Mouse (Mus musculus) intestine, embryonic 16.5 days (tissue): ENCODE measurements around the gene Lcp2. TPM values are rescaled to one million over a fixed set of nuclear protein-coding genes. Genes with fewer than 3 reads are reported as not detected.

Source experiments
- ATAC-seq: fragments of 200-750 bp; cut with Nextera tagmentation; 2 replicates; pipeline ENCODE4 v1.8.0; 2017; ENCODE audit warnings: moderate TSS enrichment, moderate library complexity
- H3K27ac ChIP-seq: fragments of 300-500 bp; sonication (generic); 2 replicates; pipeline ENCODE4 v1.5.1; 2014; ENCODE audit warnings: mild to moderate bottlenecking, low read length
- H3K27me3 ChIP-seq: fragments of 300-500 bp; sonication (generic); replicated peaks from 2 replicates; pipeline ENCODE4 v1.6.1; 2014; ENCODE audit warnings: low read length, control low read depth, mixed read lengths; ENCODE audit not compliant: control insufficient read depth, insufficient read depth
- H3K36me3 ChIP-seq: fragments of 300-500 bp; sonication (generic); 2 replicates; pipeline ENCODE4 v1.6.1; 2014; ENCODE audit warnings: low read length, control low read depth; ENCODE audit not compliant: control insufficient read depth, insufficient read depth
- H3K4me1 ChIP-seq: fragments of 300-500 bp; sonication (generic); 2 replicates; pipeline ENCODE4 v1.6.1; 2014; ENCODE audit warnings: low read length, control low read depth, mixed read lengths; ENCODE audit not compliant: control insufficient read depth, insufficient read depth
- H3K4me2 ChIP-seq: fragments of 300-500 bp; sonication (generic); 2 replicates; pipeline ENCODE4 v1.6.1; 2014; ENCODE audit warnings: low read depth, low read length, control low read depth
- H3K4me3 ChIP-seq: fragments of 300-500 bp; sonication (generic); 2 replicates; pipeline ENCODE4 v1.5.1; 2014; ENCODE audit warnings: mild to moderate bottlenecking, low read length
- H3K9ac ChIP-seq: fragments of 300-500 bp; sonication (generic); 2 replicates; pipeline ENCODE4 v1.6.1; 2014; ENCODE audit warnings: low read depth, low read length
- H3K9me3 ChIP-seq: fragments of 300-500 bp; sonication (generic); 2 replicates; pipeline ENCODE4 v1.6.1; 2016; ENCODE audit warnings: low read length, control low read depth; ENCODE audit not compliant: control insufficient read depth
- WGBS: fragments of 180-500 bp; shearing (Covaris S2); extraction: QIAGEN DNeasy Blood & Tissue Kit; methylation state at CpG from one replicate; pipeline ENCODE4 v1.1.7; 2014; 5-methylcytosine and 5-hydroxymethylcytosine counted together
- polyA plus RNA-seq: library from polyadenylated mRNA; unstranded; fragments of >200 nt; fragmentation: Nextera tagmentation; extraction: Ambion mirVana; gene quantifications from 2 replicates; pipeline ENCODE4 v1.2.1, GENCODE M21; 2015

Gene Lcp2
- polyA plus RNA-seq, 1 experiment from 2014 or later, result 4.1 TPM

- 0 out of 2 replicates have a peak, but pooled peaks cover 5% of the 10 kb centered on the region for H3K4me1 ChIP-seq
- no peaks in the 10 kb centered on the region for H3K9me3 ChIP-seq
- H3K9ac ChIP-seq, result no peak overlapping the region
- 74% methylated on average over 7 of the region's 7 CpGs for WGBS
- no peaks in the 10 kb centered on the region for H3K36me3 ChIP-seq
- ATAC-seq, result peak; percentile 44
- H3K4me2 ChIP-seq, result no peak overlapping the region
- no peaks in the 10 kb centered on the region for H3K27me3 ChIP-seq
- H3K27ac ChIP-seq, result peak overlapping the region; percentile 74
- no peak overlapping the region for H3K4me3 ChIP-seq
Observed at GRCm38 (mm10) chr11:34010133-34010858, 36.4 kb upstream of the Lcp2 start.

GRCm38 (mm10) chr11:34010859-34011172 is 35.9 kb upstream of the Lcp2 start:
- Histone ChIP-seq H3K4me3 (no peak overlapping the region), H3K36me3 (no peaks in the 10 kb centered on the region), H3K9ac (no peak overlapping the region), H3K4me2 (no peak overlapping the region), H3K27me3 (no peaks in the 10 kb centered on the region), H3K27ac (peak overlapping the region; percentile 74), H3K4me1 (0 out of 2 replicates have a peak, but pooled peaks cover 5% of the 10 kb centered on the region), H3K9me3 (no peaks in the 10 kb centered on the region)
- peak; percentile 80 for ATAC-seq
- WGBS, result 38% methylated on average over 4 of the region's 4 CpGs

DNA sequence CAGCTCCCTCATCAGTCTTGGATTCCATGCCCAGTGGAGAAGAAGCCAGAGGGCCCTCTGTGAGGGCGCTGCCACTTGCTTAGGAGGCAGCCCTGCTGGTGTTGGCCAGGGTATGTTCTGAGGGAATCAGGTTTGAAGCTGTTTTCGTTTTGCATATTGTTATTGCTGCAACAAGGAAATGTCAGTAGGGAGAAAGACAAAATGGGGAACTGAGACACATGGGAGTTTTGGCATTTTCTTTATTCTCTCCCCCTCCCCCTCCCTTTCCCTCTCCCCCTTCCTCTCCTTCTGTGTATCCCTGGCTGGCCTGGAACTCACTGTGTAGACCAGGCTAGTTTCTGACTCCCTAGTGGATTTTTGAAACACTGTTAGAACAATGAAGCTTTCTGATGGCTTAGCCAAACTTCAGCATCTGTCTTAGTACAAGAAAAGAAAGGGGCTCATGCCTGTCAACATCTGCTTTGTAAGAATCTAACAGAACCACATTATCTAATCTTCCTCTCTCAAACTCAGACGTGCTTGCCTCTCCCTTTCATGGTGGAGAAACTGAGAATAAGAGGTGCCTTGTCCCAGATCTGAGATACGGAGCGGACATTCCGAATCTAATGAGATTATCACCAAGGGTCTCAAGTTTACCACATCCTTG is 34.6 kb upstream of the Lcp2 start:
- no peak overlapping the region for H3K27ac ChIP-seq
- H3K4me3 ChIP-seq, result no peak overlapping the region
- no peaks in the 10 kb centered on the region for H3K36me3 ChIP-seq
- no peaks in the 10 kb centered on the region for H3K9me3 ChIP-seq
- no peaks in the 10 kb centered on the region for H3K27me3 ChIP-seq
- 81% methylated on average over 6 of the region's 6 CpGs for WGBS
- ATAC-seq, result no peak
- H3K4me2 ChIP-seq, result no peak overlapping the region
- no peak overlapping the region for H3K9ac ChIP-seq
- 0 out of 2 replicates have a peak, but pooled peaks cover 5% of the 10 kb centered on the region for H3K4me1 ChIP-seq

- H3K4me1 ChIP-seq, result no peaks in the 10 kb centered on the region
- no peaks in the 10 kb centered on the region for H3K36me3 ChIP-seq
- H3K9me3 ChIP-seq, result no peaks in the 10 kb centered on the region
- no peaks in the 10 kb centered on the region for H3K27me3 ChIP-seq
- no peak for ATAC-seq
- WGBS, result 79% methylated on average over 1 of the region's 1 CpGs
- no peak overlapping the region for H3K4me2 ChIP-seq
- no peak overlapping the region for H3K27ac ChIP-seq
- H3K4me3 ChIP-seq, result no peak overlapping the region
- H3K9ac ChIP-seq, result no peak overlapping the region
Observed at GRCm38 (mm10) chr11:34025091-34025490, 21.6 kb upstream of the Lcp2 start.

- H3K4me1 ChIP-seq, result no peaks in the 10 kb centered on the region
- H3K9ac ChIP-seq, result no peak overlapping the region
- 67% methylated on average over 5 of the region's 5 CpGs for WGBS
- H3K27me3 ChIP-seq, result no peaks in the 10 kb centered on the region
- ATAC-seq, result no peak
- H3K4me3 ChIP-seq, result no peak overlapping the region
- no peaks in the 10 kb centered on the region for H3K36me3 ChIP-seq
- no peak overlapping the region for H3K4me2 ChIP-seq
- no peaks in the 10 kb centered on the region for H3K9me3 ChIP-seq
- H3K27ac ChIP-seq, result no peak overlapping the region
Observed at GRCm38 (mm10) chr11:34029658-34030057, 17.1 kb upstream of the Lcp2 start.

GRCm38 (mm10) chr11:34031015-34031805 is 15.5 kb upstream of the Lcp2 start:
- H3K27ac ChIP-seq, result no peak overlapping the region
- H3K9ac ChIP-seq, result no peak overlapping the region
- 52% methylated on average over 8 of the region's 8 CpGs for WGBS
- no peak overlapping the region for H3K4me2 ChIP-seq
- no peak for ATAC-seq
- H3K36me3 ChIP-seq, result no peaks in the 10 kb centered on the region
- no peaks in the 10 kb centered on the region for H3K4me1 ChIP-seq
- no peaks in the 10 kb centered on the region for H3K27me3 ChIP-seq
- H3K9me3 ChIP-seq, result no peaks in the 10 kb centered on the region
- H3K4me3 ChIP-seq, result no peak overlapping the region

DNA sequence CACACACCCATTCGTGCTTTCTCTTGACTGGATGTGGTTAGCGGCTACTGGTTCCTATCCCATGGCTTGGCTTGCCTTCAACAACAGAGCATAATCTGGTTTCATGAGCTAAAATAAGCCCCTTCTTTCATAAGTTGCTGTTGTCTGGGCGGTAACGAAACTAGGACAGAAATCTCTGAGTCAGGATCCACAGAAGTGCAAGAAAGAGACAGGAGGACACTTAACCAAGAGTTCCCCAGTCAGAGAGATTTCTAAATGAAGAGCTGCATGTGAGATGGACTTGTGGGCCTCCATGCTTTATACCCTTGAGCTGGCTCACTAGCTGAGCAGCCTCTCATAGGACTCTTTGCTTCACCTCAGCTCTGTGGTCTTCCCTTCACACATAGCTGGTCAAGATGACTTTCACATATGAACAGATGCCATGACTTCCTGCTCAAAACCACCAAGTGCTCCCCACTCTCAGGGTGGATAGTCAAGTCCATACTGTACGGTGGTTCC is 12.7 kb upstream of the Lcp2 start:
- no peak overlapping the region for H3K4me2 ChIP-seq
- H3K27me3 ChIP-seq, result no peaks in the 10 kb centered on the region
- H3K9me3 ChIP-seq, result no peaks in the 10 kb centered on the region
- no peak overlapping the region for H3K9ac ChIP-seq
- no peak for ATAC-seq
- H3K4me3 ChIP-seq, result no peak overlapping the region
- no peaks in the 10 kb centered on the region for H3K36me3 ChIP-seq
- no peaks in the 10 kb centered on the region for H3K4me1 ChIP-seq
- WGBS, result 90% methylated on average over 5 of the region's 5 CpGs
- H3K27ac ChIP-seq, result no peak overlapping the region

- Histone ChIP-seq H3K36me3 (no peaks in the 10 kb centered on the region), H3K4me3 (no peak overlapping the region), H3K4me2 (no peak overlapping the region), H3K27ac (no peak overlapping the region), H3K27me3 (no peaks in the 10 kb centered on the region), H3K4me1 (no peaks in the 10 kb centered on the region), H3K9ac (no peak overlapping the region), H3K9me3 (no peaks in the 10 kb centered on the region)
- ATAC-seq, result no peak
- WGBS, result 69% methylated on average over 2 of the region's 2 CpGs
Observed at GRCm38 (mm10) chr11:34034794-34035193, 11.9 kb upstream of the Lcp2 start.

GRCm38 (mm10) chr11:34035909-34036658 is 10.6 kb upstream of the Lcp2 start:
- Histone ChIP-seq H3K27ac (no peak overlapping the region), H3K36me3 (no peaks in the 10 kb centered on the region), H3K9ac (no peak overlapping the region), H3K4me3 (no peak overlapping the region), H3K4me2 (no peak overlapping the region), H3K9me3 (no peaks in the 10 kb centered on the region), H3K27me3 (no peaks in the 10 kb centered on the region), H3K4me1 (no peaks in the 10 kb centered on the region)
- no peak for ATAC-seq
- 90% methylated on average over 5 of the region's 5 CpGs for WGBS
